Mouse (Mus musculus) megakaryocyte, embryonic 14.5 days (primary cell): ENCODE measurements around the gene Mosmo.

Experiments
- FLI1 ChIP-seq: IDR thresholded peaks from 2 replicates; pipeline ENCODE4 v1.6.1; 2012; ENCODE audit warnings: low read length, inconsistent platforms, mixed read lengths
- GATA1 ChIP-seq: IDR thresholded peaks from 3 replicates; pipeline ENCODE4 v1.6.1; 2012; ENCODE audit warnings: mixed read lengths, low read length, inconsistent platforms, borderline replicate concordance

- no peak for TF ChIP-seq GATA1
- TF ChIP-seq FLI1 = no peak
These were observed 67.2 kb downstream of the Mosmo start for GRCm38 (mm10) chr7:120744606-120745005.
